Mouse (Mus musculus) heart, postnatal 10 days (tissue): ENCODE results near the gene Trappc2l. TPM values are rescaled to one million over a fixed set of nuclear protein-coding genes. Genes with fewer than 3 reads are reported as not detected.
A peak's percentile ranks its signal among the peaks of the same experiment; 100 is the strongest.
"Not testable (repeated sequence)": the region's sequence is repeated elsewhere in the genome, so short reads cannot be mapped to it uniquely, and the experiment has no call there.

Experiments
- DNase-seq, 2 experiments: peaks; one replicate each; pipeline ENCODE4 v3.0.0; 2021
- intact Hi-C: fragments of 180-260 bp; cut with DNase I; formaldehyde crosslinking; loops from one replicate; pipeline ENCODE4 v1.15.1; 2025
- total RNA-seq, 2 experiments: library from RNA; stranded (reverse); gene quantifications; 2 replicates each; pipeline ENCODE4 v1.2.3; 2021

Gene Trappc2l
- total RNA-seq = 10 to 100 TPM; 54.7 to 57.4 TPM

DNA sequence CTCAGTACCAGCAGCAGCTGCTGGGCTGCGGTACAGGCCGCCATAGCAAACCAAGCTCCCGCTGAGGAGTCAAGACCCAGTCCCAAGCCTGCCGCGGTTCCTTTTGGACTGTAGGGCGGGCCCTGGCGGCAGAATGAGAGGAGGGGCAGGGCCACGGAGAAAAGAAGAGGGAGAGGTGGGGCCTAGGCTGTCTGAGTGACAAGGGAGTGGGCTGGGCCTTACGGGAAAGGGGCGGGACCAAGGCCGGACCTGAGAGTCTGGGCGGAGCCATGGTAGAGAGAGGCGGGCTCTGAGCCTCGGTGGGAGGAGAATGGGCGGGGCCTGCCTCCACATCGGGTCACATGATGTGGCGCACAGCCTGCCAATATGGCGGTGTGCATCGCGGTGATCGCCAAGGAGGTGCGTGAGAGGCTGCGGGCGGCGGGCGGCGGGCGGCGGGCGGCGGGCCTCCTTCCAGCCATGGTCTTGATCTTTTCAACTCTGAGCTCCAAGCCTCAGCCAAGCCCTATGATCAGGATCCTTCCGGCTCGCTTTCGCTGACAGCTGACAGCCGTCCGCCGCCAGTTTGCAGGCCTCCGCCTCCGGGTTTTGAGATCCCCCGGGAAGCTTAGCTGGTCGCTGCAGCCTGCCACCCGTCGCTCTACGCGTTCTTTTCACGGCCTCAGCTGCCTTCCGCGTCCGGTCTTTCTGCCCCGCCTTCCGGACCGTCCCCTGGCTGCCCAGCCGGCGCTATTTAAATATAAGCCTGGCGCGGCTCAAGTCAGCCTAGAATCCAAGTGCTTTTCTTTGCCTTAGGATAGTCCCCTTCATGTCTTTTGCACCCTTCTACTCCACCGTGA, at the start of gene Trappc2l, which contains the start of gene Galns:
Trappc2l (plus strand) TSS at position 346 of the 839 bp plus-strand sequence.
Galns (minus strand) TSS at position 169 of the 839 bp plus-strand sequence.
- intact Hi-C loops = loop anchor here (2.0 to 10.0 kb wide), 3 partner anchors 45 to 583 kb away; no protein-coding TSS in a partner anchor
- peak; percentile 96 for DNase-seq

DNA sequence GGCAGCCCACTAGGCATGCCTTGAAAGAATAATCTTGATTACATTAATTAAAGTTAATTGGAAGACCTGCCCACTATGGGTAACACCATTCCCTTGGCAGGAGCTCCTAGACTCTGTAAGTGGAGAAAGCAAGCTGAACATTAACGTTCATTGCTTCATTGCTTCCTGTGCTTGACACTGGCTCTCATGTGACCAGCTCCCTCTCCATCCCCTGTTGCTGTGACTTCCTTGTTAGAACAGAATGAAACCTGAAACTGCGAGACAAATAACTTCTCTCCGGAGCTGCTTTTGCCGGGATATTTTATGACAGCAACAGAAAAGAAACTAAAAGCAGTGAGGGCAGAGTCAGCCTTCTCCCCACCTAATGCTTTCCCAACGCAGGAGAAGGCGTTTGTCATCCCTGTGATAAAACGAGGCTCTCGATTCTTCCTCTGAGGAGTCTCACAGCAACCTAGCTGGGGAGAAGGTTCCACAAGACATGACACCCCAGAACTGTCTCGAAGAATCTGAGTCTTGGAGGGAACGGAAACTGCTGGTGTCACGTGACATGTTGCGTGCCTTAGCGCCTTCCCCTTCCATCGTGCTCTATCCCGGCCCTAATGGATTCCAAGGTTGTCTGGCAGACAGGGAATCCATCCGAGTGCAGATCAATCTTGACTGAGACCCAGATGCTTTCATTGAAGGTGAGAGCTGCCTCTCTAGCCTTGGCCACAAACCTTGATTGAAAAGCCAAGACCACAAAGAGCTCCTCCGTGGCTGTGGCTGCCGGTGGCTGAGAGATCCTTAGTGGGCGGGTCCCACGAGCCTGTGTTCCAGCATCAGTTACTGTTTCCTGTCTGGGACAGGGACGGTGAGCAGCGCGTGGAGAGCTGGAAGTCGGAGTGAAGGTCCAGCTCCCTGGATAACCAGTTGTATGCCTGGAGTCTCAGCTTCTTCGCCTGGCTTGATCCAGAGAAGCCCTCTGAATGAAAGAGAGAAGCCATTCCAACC, 46.8 kb upstream of the Trappc2l start:
- intact Hi-C loops = no loop called here
- DNase-seq = no peak

DNA sequence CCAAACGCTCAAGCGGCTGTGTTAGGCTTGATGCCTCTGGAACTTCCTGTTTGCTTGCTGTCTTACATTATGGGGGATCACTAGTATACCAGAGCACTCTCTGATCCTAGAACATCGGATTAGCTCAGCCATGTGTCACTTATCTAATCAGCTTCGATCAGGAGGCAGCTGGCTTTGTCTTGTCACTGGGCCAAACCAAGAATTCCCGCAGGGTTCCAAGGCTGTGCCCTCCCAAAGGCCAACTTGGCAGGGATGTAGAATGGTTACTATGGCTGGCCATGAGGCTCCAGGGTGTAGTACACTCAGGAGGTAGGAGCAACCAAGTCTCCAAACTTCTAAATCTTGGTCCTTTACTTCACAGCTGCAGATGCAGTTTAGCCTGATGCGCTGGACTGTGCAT, 44.7 kb upstream of the Trappc2l start:
- intact Hi-C loops = loop anchor here (2.0 kb wide), 1 partner anchor 44 kb away; the partner anchor contains the start of genes Galns and Trappc2l
- DNase-seq = no peak

DNA sequence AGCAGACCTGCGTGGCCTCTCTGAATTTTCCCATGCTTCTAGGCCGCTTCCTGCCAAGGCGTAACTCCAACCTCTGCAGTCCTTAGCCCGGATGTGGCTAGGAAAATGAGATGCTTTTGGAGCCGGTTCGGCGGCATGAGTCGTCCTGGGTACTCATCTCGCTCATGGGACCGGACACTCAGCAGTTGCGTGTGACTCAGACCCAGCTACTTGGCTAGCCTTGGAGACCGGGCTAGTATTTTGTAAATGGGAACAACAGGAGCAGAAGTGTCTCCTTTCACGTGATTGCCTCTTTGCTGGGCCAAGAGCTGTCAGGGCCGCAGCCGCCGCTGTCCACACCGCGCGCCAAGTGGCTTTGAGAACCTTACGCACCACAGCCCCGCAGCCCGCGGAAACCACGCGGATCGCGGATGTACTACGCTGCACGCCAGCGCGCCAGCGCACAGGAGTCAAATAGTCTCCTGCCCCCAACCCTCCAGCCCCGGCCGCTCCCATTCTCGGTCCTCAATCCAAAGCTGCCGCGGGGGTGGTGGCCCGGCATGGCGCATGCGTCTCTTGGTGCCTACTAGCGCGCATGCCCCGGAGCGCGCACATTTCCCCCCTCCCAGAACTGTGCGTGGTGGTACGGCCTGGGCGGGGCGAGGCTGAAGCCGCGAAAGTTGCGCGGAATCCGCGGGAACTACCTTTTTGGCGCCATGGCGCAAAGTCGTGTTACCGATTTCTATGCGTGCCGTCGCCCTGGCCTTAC, 43.9 kb upstream of the Trappc2l start, which contains the start of gene Cdt1:
Cdt1 (plus strand) TSS at position 655 of the 748 bp plus-strand sequence.
- peak; percentile 96 for DNase-seq
- intact Hi-C loops = loop anchor here (2.0 kb wide), 1 partner anchor 43 kb away; the partner anchor contains the start of genes Galns and Trappc2l

DNA sequence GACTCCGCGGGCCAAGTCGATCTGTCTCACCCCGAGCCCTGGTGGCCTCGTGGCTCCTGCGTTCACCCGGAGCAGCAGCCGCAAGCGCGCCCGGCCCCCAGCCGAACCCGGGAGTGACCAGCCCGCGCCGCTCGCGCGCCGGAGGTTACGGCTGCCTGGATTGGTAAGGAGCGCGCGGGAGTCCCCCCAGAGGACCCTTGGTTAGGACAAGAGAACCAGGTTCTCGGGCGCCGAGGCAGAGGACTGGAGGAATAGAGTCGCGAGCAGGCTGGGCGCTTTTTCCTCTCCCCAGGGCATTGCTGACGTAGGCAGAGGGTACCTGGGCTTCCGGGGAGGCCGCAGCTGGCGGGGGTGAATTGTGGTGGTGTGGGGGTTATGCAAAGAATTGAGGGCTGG, 43.3 kb upstream of the Trappc2l start:
- intact Hi-C loops = no loop called here
- DNase-seq = no peak

DNA sequence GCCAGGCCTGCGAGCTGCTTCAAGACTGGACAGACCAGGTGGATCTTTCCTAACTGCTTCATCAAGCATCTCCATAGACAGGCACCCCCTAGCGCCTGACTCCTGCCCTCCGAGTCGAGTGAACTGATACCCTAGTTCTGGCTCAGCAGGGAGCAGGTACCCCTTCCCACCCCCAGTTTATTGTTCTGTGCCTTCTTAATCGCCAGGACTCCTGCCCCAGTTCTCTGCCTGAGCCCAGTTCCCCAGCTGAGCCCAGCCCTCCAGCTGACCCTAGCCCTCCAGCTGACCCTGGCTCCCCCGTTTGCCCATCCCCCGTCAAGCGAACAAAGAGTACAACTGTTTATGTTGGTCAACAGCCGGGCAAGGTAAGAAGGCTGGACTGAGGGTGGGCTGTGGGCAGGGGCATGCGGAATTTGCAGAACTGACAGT, 42.5 kb upstream of the Trappc2l start:
- DNase-seq = no peak
- intact Hi-C loops = no loop called here

DNA sequence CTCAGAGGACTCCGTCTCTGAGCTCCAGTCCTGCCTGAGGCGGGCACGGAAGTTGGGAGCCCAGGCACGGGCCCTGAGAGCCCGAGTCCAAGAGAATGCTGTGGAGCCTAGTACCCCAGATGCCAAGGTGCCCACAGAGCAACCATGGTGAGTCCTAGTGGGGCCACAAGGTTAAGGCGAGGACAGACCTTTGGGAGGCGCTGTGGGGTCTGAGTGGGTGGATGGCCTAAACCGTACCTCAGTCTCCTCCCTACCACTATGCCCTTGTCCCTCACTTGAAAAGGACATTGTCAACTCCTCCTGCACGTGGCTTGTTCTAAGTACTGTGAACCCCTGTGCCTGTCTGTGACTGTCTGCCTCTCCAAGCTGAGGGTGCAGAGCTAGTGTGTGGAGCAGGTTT, 42.1 kb upstream of the Trappc2l start:
- intact Hi-C loops = no loop called here
- DNase-seq = no peak

DNA sequence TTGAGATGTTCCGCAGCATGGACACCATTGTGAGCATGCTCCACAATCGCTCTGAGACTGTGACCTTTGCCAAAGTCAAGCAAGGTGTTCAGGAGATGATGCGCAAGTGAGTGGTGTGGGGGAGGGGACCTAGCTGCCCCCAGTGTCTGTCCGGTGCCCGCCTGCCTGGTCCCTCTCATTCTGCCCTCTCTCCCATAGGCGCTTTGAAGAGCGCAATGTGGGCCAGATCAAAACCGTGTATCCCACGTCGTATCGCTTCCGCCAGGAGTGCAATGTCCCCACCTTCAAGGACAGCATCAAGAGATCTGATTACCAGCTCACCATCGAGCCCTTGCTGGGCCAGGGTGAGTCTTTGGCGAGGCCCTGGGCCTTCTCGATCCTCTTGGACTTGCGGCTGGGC, 41.4 kb upstream of the Trappc2l start:
- intact Hi-C loops = no loop called here
- DNase-seq = no peak

DNA sequence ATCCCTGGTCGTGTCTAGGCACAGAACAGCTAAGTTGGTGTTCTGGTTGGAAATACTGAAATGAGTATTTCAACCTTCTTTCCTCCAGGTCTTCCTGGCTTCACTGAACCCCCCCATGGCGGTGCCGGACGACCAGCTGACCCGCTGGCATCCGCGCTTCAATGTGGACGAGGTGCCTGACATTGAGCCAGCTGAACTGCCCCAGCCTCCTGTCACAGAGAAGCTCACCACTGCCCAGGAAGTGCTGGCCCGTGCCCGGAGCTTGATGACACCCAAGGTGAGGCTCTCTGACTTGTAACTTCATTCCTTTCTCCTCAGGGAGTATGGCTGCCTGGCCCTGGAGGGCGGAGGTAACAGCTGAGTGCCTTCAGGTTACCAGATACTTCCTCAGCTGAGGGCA, 40.3 kb upstream of the Trappc2l start:
- DNase-seq = no peak
- intact Hi-C loops = no loop called here

DNA sequence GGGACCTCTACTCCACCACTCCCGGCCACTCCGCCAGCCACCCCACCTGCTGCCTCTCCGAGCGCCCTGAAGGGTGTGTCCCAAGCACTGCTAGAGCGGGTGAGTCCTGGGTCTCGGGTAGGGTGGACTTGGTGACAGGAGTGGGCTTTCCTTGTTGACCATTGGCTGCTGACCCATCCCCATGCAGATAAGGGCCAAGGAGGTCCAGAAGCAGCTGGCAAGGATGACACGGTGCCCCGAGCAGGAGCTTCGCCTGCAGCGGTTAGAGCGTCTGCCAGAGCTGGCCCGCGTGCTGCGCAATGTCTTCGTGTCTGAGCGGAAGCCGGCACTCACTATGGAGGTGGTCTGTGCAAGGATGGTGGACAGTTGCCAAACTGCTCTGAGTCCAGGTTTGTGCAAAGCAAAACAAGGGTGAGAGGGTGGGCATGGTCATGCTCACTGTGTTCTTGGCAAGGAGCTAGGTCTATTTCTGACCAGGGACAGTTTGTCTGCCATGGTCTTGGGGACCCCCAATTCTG, 39.6 kb upstream of the Trappc2l start:
- intact Hi-C loops = no loop called here
- DNase-seq = no peak

DNA sequence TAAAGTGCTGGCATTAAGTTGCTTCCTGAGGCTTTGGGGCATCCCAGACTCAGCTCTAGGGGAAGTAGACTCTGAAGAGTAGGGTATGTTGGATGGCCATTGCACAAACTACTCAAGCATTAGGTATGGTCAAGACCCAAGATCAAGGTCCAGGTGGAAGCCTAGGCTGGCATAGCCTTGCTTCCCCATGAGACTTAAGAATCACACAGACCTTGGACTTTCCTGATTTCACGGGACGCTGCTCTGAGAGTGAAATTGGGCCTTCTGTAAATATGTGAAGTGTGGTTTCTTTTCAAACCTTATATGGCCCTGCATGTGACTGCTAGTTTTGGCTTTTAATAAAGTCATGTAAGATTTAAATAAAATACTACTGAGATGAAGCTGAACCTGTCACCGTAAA, 38.7 kb upstream of the Trappc2l start:
- no peak for DNase-seq
- intact Hi-C loops = no loop called here

DNA sequence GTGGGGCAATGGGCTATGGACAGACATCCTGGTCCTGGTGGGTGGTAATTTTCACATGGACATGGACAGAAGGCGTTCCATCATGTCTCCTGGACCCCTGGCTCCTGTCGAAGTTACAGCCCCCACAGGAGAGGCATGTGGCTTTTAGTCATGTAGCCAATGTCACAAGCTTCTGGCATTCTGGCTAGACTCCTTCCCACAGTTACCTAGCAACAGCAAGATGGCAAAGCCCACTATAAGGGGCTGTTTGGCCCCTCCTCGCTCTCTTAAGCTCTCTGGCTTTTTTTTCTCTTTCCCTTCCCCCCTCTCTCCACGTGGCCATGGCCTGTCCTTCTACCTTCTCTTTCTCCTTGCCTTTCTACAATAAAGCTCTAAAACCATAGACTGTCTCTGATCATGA, 38.3 kb upstream of the Trappc2l start:
- DNase-seq, intact Hi-C loops: not testable (repeated sequence)

DNA sequence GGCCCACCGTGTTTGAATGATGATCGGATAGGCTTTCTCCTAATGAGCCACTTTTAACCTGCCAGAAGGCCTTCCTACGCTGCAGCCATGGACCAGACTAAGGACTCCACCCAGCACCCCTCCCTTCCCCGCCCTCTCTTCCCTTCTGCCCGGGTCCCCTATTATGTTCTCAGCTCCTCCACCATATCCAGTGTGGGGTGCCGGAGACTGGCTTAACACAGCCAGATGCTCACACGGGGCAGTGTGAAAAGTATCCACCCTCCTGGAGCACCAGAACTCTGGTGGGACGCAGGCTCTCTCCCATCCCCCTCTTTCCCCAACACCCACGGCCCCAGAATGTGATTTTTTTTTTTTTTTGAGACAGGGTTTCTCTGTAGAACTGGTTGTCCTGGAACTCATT, 37.9 kb upstream of the Trappc2l start:
- intact Hi-C loops = no loop called here
- no peak for DNase-seq

DNA sequence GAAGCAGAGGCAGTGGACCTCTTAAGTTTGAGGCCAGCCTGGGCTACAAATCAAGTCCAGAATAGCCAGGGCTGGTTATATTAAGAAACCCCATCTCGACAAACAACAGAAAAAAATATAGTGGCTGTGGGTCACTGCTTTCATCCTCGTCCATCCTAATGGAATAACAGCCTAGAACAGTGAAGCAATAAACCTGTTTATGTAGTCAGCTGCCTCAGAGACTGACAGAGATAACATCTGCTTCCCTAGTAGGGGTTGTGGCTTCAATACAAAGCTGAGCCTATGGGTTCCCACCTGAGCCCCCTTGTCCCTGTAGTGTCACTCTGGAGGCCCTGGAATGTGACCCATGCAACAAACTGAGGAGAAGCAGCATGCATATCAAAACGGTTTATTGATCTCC, 37.2 kb upstream of the Trappc2l start:
- intact Hi-C loops = no loop called here
- no peak for DNase-seq

DNA sequence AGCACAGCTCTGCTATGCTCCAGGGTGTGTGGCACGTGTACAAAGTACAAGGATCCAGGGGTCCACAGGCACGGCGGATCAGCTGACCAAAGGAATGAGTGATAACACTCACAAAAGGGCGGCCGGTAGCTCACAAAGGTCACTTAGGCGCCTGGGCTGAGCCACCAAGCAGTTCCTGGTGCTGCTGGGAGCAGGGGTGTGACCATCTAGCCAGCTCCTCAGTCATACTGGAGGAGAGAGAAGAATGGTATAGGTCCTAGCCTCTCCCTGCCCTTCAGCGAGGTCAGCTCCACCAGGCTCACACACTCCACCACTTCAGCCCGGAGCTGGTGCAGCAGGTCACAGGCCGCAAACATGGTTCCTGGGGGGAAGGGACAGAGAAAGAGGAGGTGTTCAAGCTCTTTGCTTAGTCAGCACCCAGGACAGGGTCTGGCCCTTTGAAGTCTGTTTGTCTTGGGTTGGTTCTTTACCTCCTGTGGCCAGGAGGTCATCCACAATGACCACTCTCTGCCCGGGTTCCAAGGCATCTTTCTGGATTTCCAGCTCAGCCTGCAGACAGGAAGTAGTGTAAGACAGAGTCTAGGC, 36.7 kb upstream of the Trappc2l start:
- DNase-seq = no peak
- intact Hi-C loops = no loop called here

DNA sequence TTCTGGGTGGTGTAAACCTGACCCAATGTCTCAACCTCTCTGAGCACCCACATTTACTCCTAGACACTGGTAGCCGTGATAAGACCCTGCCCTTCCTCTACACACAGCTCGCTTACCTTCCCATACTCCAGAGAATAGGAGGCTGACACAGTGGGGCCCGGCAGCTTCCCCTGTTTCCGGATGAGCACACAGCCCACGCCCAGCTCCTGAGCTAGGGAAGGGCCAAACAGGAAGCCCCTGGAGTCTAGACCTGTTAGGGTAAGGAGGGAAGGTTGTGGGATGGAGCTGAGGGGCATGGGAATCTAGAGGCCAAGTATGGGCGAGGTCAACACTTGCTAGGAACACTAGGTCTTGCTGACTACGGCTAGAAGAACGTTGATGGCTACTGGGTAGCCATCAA, 36.2 kb upstream of the Trappc2l start:
- no peak for DNase-seq
- intact Hi-C loops = no loop called here

DNA sequence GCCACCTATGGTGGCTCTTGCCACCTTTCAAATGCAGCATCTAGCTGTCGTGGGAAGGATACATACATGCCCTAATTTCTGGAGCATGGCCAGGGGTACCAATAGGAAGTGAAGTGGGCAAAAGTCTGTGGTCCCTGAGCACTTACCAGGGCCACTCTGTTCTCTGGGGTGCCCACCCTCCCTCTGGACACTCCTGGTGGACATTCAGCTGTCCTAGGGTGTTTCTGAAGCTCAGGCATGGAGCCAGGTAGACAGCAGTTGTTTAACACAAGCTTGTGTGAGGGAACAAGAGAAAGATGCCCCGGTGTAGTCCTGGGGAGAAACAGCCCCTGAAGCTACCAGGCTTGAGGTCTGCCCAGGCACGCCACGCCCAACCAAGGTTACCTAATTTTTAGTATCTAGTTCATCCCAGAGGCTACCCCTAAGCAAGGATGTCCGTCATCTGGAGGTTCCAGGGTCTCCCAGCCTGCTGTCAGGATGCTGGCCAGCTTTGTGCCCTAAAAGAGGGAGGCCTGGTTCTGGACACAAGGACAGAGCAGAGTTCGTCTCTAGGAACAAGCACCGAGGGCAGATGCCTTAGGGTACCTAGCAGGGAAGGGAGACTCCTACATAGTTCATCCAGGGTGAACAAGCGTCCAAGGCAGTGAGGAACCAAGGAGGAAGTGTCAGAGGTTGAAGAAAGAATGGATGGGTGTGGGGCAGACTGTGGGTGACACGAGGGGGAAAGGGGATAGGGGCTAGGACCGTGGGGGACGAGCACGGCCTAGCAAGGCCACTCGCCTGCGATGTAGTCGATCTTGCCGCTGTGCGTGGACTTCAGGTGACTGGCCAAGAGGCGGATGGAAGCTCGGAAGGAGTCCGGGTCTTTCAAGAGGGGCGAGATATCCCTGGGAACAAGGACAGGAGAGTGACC, 35.4 kb upstream of the Trappc2l start:
- no peak for DNase-seq
- intact Hi-C loops = no loop called here

DNA sequence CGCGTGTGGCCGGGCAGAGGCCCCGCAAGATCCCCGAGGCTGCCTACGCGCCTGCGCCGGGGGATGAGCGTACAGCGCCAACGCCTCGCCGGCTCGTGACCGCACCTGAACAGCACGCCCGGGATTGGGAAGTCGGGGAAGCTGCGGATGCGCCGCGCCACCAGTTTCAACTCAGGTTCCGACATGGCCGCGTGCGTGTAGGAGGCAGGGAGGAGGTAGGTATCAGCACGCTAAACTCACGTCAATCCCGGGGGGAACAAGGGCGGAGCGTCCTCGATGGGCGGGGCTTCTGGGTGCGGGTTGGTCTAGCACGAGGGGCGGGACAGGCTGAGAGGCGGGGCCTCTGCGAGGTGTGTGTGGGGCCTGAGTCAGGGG, 34.8 kb upstream of the Trappc2l start, which contains the start of gene Aprt:
Aprt (minus strand) TSS at position 262 of the 375 bp plus-strand sequence.
- intact Hi-C loops = no loop called here
- peak; percentile 91 to 93 for DNase-seq

DNA sequence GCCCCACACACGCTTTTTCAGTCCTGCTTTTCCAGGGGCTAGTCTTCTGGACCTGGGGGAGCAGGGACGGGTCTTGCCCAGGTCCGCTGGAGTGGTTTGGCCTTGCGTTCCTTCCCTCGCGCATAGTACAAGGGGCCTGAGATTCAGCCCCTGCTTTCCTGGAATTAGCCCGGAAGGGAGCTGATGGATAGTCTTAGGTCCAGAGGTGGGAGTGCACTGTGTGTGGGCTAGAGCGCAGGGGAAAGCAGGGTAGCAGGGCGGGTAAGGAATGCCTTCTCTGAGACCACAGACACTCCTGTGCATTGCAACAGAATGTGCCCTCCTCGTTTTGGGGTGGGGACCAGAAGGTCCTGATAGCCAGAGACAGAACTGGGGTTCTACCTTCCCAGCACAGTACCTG, 34.3 kb upstream of the Trappc2l start:
- no peak for DNase-seq
- intact Hi-C loops = no loop called here
